Mouse (Mus musculus) testis, adult 2 months (tissue): Measurements from ENCODE around the gene Cpne9.

Experiments used
- CTCF ChIP-seq: fragments of 200-500 bp; IDR thresholded peaks from 2 replicates; pipeline ENCODE4 v1.5.1; 2012; ENCODE audit warnings: low read depth, mild to moderate bottlenecking, inconsistent platforms, low read length, moderate library complexity; ENCODE audit not compliant: control insufficient read depth, insufficient read depth, insufficient replicate concordance
- POLR2A ChIP-seq: fragments of 200-500 bp; IDR thresholded peaks from 2 replicates; pipeline ENCODE4 v1.6.1; 2012; ENCODE audit warnings: low read depth, mild to moderate bottlenecking, inconsistent platforms, low read length, moderate library complexity; ENCODE audit not compliant: control insufficient read depth

GRCm38 (mm10) chr6:113254899-113255298 lies 27.2 kb upstream of the Cpne9 start:
- no peak for TF ChIP-seq CTCF
- no peak for TF ChIP-seq POLR2A
